Comparison of ENCODE assay signal across 23 mouse cellular contexts in the genomic region with DNA sequence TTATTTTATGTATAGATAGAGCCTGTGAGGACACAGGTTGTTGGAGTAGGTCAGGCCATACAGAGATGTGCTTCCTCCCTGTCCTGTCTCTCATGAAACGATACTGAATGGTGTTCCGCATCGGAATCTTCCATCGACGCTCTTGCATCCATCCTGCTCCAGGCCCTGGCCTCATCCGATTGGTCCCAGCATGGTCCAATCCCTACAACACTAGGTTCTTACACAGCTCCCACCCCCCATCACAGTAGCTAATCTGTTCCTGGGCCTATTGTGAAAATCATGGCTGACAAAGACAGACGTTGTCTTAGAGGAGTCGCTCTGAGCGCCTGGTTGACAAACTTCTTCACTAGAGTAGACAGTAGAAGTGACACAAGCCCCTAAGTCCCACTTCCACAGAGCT.
"Had no signal": no experiment of that assay in that cellular context is flagged by ENCODE, and none has a peak within 500 bp of the region (broad histone marks: within the 10 kb centered on the region; RNA-seq: fewer than 3 reads in every experiment).

No protein-coding gene starts in this region.

- H3K27ac ChIP-seq: gastrocnemius, adult 2 months; heart, embryonic 10.5 days; hindbrain, embryonic 10.5 days; hindbrain, embryonic 12.5 days; hindbrain, embryonic 14.5 days; intestine, embryonic 15.5 days; left cerebral cortex, adult 2 months; limb, embryonic 10.5 days; limb, embryonic 12.5 days; liver, embryonic 13.5 days; liver, embryonic 15.5 days had no signal

- DNase-seq: gastrocnemius, adult 2 months; gastrocnemius, postnatal 10 days; gastrocnemius, postnatal 25 days; heart, adult 18-20 months; heart, postnatal 10 days; heart, postnatal 4 days; kidney, adult 18-20 months; kidney, adult 8-10 months; kidney, postnatal 10 days; kidney, postnatal 25 days; kidney, postnatal 4 days; liver; liver, embryonic 13.5 days had no signal

- H3K4me3 ChIP-seq: gastrocnemius, adult 2 months; heart, embryonic 10.5 days; heart, embryonic 12.5 days; hindbrain, embryonic 10.5 days; hindbrain, embryonic 12.5 days; intestine, embryonic 15.5 days; left cerebral cortex, adult 2 months; limb, embryonic 10.5 days; limb, embryonic 12.5 days; liver, embryonic 13.5 days; liver, embryonic 15.5 days had no signal
